Mouse (Mus musculus): ENCODE measurements around the gene Plagl2.
"Not testable (repeated sequence)": the region's sequence is repeated elsewhere in the genome, so short reads cannot be mapped to it uniquely, and the experiment has no call there.

Plagl2 gene

DNA sequence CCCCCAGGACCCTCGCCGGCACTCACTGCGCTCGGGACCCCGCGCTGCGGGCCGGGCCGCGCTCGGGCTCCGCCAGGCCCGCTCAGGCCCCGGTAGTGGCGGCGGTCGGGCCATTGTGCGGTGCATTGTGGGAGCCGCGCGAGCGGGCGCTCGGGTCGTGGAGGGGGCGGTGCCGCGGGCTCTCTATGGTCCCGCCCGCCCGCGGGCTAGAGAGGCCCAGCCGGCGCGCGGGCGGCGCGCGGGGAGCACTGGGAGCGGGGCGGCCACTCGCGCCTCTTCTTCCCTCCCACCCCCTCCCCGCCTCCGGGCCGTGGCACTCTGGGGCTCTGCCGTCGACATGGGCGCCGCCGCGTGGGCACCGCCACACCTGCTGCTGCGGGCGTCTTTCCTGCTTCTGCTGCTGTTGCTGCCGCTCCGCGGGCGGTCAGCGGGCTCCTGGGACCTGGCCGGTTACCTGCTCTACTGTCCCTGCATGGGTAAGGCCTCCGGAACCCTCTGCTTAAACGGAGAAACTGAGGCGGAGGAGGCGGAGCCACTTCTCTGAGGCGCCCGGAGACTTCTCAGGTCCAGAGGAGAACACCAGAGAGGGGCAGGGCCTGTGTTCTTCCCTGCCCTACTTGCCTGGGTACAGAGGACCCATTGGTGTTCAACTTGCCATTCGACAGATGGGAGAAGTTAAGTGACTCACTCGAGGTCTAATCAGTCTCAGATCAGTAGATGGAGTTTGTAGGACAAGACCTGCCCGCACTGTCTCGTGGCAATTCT lies at the start of gene Plagl2, which contains the start of gene Pofut1:
TSS of gene Plagl2 (minus strand) at position 177 of the 765 bp plus-strand sequence.
TSS of gene Pofut1 (plus strand) at position 284 of the 765 bp plus-strand sequence.
- peak; percentile 87 for DNase-seq (ENCODE audit: low read depth, low spot score)

GRCm38 (mm10) chr2:153287835-153288234 lies 46.6 kb upstream of the Plagl2 start:
- peak; percentile 54 for DNase-seq (ENCODE audit: low read depth, low spot score)

DNA sequence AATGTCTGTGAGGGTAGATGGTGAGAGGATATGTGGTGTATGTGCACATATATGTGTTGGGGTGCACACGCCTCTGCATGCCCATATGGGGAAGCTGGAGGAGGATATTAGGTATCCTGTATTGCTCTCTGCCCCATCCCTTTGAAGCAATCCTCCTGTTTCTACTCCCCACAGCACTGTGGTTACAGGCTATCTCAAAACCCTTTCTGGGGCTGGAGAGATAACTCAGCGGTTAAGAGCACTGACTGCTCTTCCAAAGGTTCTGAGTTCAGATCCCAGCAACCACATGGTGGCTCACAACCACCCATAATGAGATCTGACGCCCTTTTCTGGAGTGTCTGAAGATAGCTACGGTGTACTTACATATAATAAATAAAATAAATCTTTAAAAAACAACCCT lies 45.3 kb upstream of the Plagl2 start:
- no peak for DNase-seq (ENCODE audit: low read depth, low spot score)

- no peak for DNase-seq (ENCODE audit: low read depth, low spot score)
Measured at GRCm38 (mm10) chr2:153283919-153284318, 42.7 kb upstream of the Plagl2 start.

- no peak for DNase-seq (ENCODE audit: low read depth, low spot score)
Measured at GRCm38 (mm10) chr2:153278357-153278756, 37.1 kb upstream of the Plagl2 start.

DNA sequence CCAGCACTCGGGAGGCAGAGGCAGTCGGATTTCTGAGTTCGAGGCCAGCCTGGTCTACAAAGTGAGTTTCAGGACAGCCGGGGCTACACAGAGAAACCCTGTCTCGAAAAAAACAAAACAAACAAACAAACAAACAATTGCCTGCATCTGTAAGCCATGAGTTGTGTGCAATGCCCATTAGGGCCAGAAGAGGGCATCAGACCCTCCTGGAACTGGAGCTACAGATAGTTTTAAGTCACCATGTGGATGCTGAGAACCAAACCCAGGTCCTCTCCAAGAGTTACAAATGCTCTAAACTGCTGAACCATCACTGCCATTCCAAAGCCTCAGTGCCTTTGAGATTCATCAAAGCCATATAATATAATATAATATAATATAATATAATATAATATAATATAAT lies 35.6 kb upstream of the Plagl2 start:
- DNase-seq (ENCODE audit: low read depth, low spot score) = not testable (repeated sequence)

DNA sequence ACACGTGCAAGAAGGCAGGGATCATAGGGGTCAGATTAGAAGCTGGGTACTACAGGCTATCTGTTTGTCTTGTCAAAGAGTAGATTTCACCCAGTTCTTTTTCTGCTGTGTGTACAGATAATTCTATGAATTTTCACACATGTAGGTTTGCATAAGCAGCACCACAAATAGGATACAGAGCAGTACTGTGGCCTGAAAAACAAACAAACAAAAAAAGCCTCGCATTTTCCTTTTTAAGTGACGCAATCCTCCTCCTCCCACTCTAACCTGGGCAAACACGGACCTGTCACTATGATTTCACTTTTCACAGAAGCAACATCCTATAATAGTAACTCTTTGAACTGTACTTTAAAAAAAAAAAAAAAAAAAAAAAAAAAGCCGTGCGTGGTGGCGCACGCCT lies 35.2 kb upstream of the Plagl2 start:
- no peak for DNase-seq (ENCODE audit: low read depth, low spot score)

- not testable (repeated sequence) for DNase-seq (ENCODE audit: low read depth, low spot score)
Measured at GRCm38 (mm10) chr2:153275577-153275976, 34.4 kb upstream of the Plagl2 start.

DNA sequence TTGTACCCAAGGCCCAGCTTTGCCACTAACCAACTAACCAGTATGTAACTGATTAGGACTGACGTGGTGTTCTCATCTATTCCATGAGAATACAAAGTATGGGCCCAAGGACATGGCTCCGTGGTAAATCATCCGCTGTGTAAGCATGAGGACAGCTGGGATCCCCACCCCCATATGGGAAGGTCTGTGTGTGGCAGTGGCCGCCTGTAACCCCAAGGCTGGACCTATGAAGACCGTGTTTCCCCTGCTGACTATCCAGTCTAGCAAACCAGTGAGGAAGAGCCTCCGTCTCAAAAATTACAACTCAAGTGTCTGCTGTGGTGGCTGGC lies 33.7 kb upstream of the Plagl2 start:
- DNase-seq (ENCODE audit: low read depth, low spot score) = no peak

DNA sequence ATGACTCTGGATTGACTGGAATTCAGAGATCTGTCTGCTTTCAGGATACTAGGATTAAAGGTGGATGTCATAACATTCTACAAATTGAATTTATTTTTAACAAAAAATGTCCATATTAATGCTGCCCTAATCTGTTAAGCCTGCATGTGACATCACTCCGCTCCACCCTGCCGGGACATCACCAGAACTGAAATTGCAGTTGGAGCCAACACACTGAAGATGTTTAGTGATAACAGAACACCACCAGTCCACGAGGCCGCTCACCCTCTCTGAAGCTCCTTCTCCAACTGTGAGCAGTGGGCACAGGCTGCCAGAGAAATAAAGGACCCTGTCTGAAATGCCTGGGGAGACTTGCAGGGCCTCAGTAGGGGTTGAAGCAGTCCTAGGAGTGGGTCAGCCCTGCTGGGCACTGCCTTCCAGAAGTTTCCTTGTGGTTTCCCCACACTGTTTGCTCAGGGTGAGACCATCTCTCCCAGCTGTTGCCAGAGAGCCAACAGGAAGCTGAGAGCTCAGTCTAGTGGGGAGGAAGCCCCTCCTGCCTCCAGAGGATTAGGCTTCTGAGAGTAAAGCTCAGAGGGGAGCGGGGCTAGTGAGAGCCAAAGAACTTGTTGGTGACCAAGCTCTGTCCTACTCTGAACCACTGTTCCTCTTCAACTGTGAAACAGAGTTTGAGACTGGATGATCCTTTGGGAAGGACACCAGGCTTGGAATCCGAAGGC lies 33.1 kb upstream of the Plagl2 start:
- not testable (repeated sequence) for DNase-seq (ENCODE audit: low read depth, low spot score)

DNA sequence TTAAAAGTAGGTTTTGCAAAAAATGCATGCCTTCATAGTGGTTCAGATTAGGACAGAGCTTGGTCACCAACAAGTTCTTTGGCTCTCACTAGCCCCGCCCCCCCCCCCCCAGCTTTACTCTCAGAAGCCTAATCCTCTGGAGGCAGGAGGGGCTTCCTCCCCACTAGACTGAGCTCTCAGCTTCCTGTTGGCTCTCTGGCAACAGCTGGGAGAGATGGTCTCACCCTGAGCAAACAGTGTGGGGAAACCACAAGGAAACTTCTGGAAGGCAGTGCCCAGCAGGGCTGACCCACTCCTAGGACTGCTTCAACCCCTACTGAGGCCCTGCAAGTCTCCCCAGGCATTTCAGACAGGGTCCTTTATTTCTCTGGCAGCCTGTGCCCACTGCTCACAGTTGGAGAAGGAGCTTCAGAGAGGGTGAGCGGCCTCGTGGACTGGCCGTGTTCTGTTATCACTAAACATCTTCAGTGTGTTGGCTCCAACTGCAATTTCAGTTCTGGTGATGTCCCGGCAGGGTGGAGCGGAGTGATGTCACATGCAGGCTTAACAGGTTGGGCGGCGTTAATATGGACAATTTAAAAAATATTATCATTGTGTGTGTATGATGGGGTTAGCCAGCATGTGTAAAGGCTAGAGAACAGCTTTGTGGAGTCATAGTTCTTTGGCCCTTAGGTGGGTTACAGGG lies 29.1 kb upstream of the Plagl2 start:
- not testable (repeated sequence) for DNase-seq (ENCODE audit: low read depth, low spot score)

DNA sequence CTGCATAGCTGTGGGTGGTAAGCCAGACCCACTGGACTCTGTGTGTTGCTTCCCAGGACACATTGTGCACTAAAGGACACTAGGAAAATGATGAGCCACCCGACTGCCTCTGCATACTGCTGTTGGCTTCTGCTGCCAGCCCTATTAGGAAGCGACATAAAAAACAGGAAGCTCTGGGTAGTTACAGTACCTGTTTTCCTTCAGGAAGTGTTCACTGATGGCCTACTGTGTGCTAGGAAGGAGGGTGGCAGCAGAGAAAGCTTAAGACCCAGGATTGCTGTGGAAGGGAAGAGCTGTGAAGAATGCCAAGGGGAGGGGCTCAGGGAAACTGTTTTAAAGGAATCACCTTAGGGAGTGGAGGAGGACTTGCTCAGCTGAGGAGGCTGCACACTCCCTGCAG lies 26.1 kb upstream of the Plagl2 start:
- DNase-seq (ENCODE audit: low read depth, low spot score) = no peak

DNA sequence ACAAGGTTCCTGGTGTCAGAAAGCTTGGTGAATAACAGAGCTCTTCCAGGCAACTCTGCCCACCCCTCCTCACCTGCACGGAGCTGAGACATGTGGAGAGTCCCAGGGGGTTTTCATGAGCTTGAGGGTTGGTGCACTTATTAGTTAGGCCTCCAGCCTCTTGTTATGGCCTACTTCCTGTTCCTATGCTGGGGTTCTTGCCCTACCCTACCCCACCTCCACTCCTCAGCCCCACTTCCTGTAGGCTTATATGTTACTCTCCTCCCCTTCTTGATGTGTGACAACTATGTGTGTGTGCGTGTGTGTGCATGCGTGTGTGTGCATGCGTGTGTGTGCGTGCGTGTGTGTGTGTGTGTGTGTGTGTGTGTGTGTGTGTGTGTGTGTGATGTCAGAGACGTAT lies 21.8 kb upstream of the Plagl2 start:
- no peak for DNase-seq (ENCODE audit: low read depth, low spot score)

DNA sequence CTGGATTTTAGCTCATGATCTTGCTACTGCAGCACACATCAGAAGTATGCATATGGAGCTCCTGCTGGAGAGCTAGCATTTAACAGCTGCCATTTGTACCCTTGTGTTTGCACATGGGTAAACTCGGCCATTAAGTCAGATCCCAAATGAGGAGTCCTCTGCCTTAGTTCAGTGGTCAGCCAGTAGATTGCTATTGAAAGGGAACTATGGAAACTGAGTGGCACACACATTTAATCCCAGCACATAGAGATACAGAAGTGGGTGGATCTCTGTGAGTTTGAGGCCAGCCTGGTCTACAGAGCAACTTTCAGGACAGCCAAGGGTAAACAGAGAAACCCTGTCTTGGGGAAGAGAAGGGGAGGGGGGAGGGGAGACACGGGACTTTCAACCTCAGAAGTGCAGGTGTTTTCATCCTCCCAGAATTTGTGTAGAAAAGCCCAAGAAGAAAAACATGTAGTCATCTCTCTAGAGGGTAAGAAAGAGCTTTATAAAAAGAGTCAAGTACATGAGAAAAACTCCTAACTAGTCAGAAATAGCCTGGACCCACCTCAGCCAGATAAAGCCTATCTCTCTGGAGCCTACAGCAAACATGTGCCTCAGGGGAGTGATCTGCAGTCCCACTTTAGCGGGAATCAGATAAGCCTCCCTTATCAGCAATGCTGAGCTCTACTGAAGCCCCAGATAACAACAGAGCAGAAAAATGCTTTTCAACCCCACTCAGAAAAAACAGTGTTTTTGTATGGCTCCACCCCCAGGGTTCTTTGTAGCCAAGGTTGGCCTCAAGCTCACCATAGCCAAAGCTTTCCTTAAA lies 18.8 kb upstream of the Plagl2 start:
- no peak for DNase-seq (ENCODE audit: low read depth, low spot score)

DNA sequence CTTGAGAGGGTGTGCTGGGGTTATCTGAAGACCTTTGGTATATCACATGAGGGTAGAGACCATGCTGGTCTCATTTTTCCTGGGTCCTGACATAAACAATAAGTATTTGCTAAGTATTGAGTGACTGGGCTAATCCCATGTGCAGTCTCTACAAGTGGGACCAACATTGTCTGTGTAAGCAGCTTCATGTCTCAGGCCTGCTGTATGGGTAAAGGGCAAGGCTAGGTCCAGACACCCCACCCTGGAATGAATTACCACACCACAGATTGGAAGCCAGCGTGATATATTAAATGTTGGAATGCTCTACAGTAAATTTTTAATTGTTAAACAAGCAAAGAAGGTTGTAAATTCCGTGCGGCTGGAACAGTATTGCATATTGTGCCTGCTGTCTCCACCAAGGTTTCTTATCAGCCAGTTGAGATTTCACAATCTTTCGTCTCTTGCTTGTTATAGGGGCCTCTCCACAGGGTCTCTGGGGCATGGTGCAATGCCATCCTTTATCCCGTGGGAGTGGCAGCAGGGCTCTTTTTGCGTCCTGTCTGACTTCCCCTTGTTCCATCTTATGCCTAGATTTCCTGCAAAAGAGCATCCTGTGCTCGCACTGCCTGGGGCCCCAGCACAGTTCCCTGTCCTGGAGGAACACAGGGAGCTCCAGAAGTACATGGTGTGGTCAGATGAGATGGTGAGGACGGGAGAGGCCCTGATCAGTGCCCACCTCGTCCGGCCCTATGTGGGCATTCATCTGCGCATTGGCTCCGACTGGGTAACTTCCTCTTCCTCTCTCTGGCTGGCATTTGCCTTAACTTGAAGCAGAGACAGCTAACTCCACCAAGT lies 18.0 kb upstream of the Plagl2 start:
- no peak for DNase-seq (ENCODE audit: low read depth, low spot score)

- DNase-seq (ENCODE audit: low read depth, low spot score) = no peak
Measured at GRCm38 (mm10) chr2:153256604-153257003, 15.4 kb upstream of the Plagl2 start.

DNA sequence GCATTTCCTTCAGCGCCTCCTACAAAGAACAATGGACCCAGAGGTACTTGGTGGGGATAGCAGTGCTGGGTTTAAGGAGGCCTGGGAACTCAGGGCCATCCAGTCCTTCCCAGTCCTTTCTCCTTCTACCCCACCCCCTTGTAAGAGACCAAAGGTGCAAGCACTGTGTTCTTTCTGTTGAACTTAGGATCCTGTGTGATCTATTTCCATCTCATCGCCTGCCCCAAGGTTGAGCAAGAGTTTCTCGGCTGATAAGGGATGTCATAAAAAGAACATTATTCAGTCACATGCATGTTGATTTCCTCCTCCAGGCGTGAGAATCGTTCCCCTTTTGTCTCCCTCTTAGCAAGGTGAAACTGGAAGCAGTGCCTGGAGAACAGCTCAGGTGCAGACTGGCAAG lies 8.5 kb upstream of the Plagl2 start:
- no peak for DNase-seq (ENCODE audit: low read depth, low spot score)

DNA sequence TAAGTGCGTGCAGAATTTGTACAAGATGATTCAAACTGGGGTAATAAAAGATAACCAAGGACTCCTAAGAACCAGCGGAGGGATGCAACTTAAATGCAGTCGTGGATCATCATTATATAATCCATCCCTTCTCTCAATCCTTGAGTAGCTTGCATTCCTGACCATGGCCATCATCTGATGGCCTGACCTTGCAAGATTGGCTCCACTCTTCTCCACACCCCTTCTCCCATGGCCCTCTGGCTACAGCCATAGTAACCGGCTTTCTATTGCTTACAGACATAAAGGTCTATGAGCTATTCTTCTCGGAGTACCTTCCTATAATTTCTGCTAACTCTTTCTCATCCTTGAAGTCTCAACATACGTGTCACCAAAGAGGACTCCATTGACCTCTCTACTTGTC lies 930 bp upstream of the Plagl2 start:
- DNase-seq (ENCODE audit: low read depth, low spot score) = peak; percentile 53

GRCm38 (mm10) chr2:153240701-153241235 lies 458 bp downstream of the Plagl2 start:
- DNase-seq (ENCODE audit: low read depth, low spot score) = no peak

- DNase-seq (ENCODE audit: low read depth, low spot score) = peak; percentile 54
Measured at GRCm38 (mm10) chr2:153239860-153240480, 1.3 kb downstream of the Plagl2 start.
